7 mouse cellular contexts compared by ENCODE assay signal in genomic region chr3:75557292-75557691, GRCm38 (mm10). TPM values are rescaled to one million over a fixed set of nuclear protein-coding genes. Genes with fewer than 3 reads are reported as not detected.
A peak's percentile ranks its signal among the peaks of the same experiment; 100 is the strongest.
DNase-seq lines count a peak whose midpoint lies in the region; ATAC-seq and TF ChIP-seq lines count a peak whose summit lies in the region.

TSS of gene Serpini1 (plus strand) at chr3:75557547.

- peak within 1 kb of the TSS; percentile 54 for H3K27ac ChIP-seq in cortical plate, adult 2 months (ENCODE audit: insufficient read depth, low read length)

- H3K4me3 ChIP-seq in cortical plate, adult 2 months (ENCODE audit: insufficient read depth, low read length): peak within 1 kb of the TSS; percentile 59
- peak within 1 kb of the TSS; percentile 98 for H3K4me3 ChIP-seq in megakaryocyte, embryonic 14.5 days (replicated peaks)

- TF ChIP-seq CTCF in cortical plate, adult 2 months (IDR thresholded peaks at IDR 0.05; ENCODE audit: extremely low read depth, insufficient read depth, low read length): no peak

- peak; percentile 86 for DNase-seq in adrenal gland, adult 8-10 months
- peak; percentile 77 for DNase-seq in gastrocnemius, postnatal 10 days
- DNase-seq in left cerebral cortex, adult 9 months (ENCODE audit: low spot score in 2 of 2): peak; percentile 87 to 93
- peak; percentile 78 for DNase-seq in right cerebral cortex, postnatal 4 days

- peak; percentile 69 for ATAC-seq in inflammation-experienced regulatory T-cells, adult 6 months

- H3K9me3 ChIP-seq in megakaryocyte, embryonic 14.5 days: no peaks in the 10 kb centered on the region

- H3K27me3 ChIP-seq in megakaryocyte, embryonic 14.5 days (replicated peaks): no peaks in the 10 kb centered on the region

- H3K4me1 ChIP-seq in cortical plate, adult 2 months (ENCODE audit: control insufficient read depth, insufficient read depth, low read length): peaks cover 2% of the 10 kb centered on the region; the same call in 1 of the 2 replicates
- H3K4me1 ChIP-seq in megakaryocyte, embryonic 14.5 days: peaks cover 23% of the 10 kb centered on the region

- peak; percentile 99 for TF ChIP-seq POLR2A in cortical plate, adult 2 months (IDR thresholded peaks at IDR 0.05; ENCODE audit: extremely low read depth, insufficient read depth, low read length)

- H3K36me3 ChIP-seq in megakaryocyte, embryonic 14.5 days (replicated peaks; ENCODE audit: low read length): peaks cover 6% of the 10 kb centered on the region

RNA-seq across cellular contexts. Expression of gene Serpini1, which starts in this region (rescaled TPM):
- total RNA-seq in adrenal gland, adult 8-10 months (2022): 1 to 10 TPM; 5.1 to 9.3 (median 5.8) TPM
- polyA plus RNA-seq in cortical plate, adult 2 months (2012; rRNA removed): 119 and 130 TPM in 2 replicates
- 1 to 10 TPM in 1 of 2 experiments, under 1 TPM in 1; 0.75 to 1.0 TPM for total RNA-seq in gastrocnemius, postnatal 10 days (2021)
- polyA plus RNA-seq in inflammation-experienced regulatory T-cells, adult 6 months (2017; shearing (Covaris generic)): 10 to 100 TPM; 16.7 to 29.6 (median 22.7) TPM
- 0.83 TPM in 1 of 2 replicates, not detected in the other for polyA plus RNA-seq in megakaryocyte, embryonic 14.5 days (2012; ENCODE audit: insufficient read depth, low replicate concordance)

Comparison
In these comparisons a context has a peak if more than half of its experiments do, and no peak if none do; other contexts are left out.
1. Peak in every context shown above with its lines: DNase-seq, ATAC-seq, H3K4me3 ChIP-seq and H3K27ac ChIP-seq.